Mouse (Mus musculus) heart, adult 2 months (tissue): ENCODE measurements around the gene Atp1a2. TPM values are rescaled to one million over a fixed set of nuclear protein-coding genes. Genes with fewer than 3 reads are reported as not detected.
A peak's percentile ranks its signal among the peaks of the same experiment; 100 is the strongest.

Experiments
- DNase-seq, 2 experiments: peaks; one replicate each; pipeline ENCODE4 v3.0.0; 2021
- H3K27ac ChIP-seq: fragments of 200-600 bp; 2 replicates; pipeline ENCODE4 v1.8.1; 2022
- H3K27me3 ChIP-seq: fragments of 200-500 bp; 2 replicates; pipeline ENCODE4 v1.6.1; 2012; ENCODE audit warnings: mild to moderate bottlenecking, low read length, inconsistent platforms, mixed read lengths; ENCODE audit not compliant: control insufficient read depth, insufficient read depth
- H3K36me3 ChIP-seq: fragments of 200-500 bp; 2 replicates; pipeline ENCODE4 v1.6.1; 2012; ENCODE audit warnings: low read length, inconsistent platforms; ENCODE audit not compliant: control insufficient read depth, insufficient read depth
- H3K4me1 ChIP-seq: fragments of 200-500 bp; 2 replicates; pipeline ENCODE4 v1.6.1; 2011; ENCODE audit warnings: low read length; ENCODE audit not compliant: control insufficient read depth, insufficient read depth
- H3K4me3 ChIP-seq: fragments of 200-600 bp; 2 replicates; pipeline ENCODE4 v1.8.1; 2022
- H3K79me2 ChIP-seq: fragments of 200-500 bp; replicated peaks from 2 replicates; pipeline ENCODE4 v1.6.1; 2012; ENCODE audit warnings: mild to moderate bottlenecking, inconsistent platforms, low read length, moderate library complexity, mixed read lengths; ENCODE audit not compliant: control insufficient read depth, insufficient read depth
- H3K9ac ChIP-seq: fragments of 200-500 bp; 2 replicates; pipeline ENCODE4 v1.6.1; 2012; ENCODE audit warnings: low read depth, mild to moderate bottlenecking, control low read depth, inconsistent platforms, low read length, mixed read lengths
- CTCF ChIP-seq: fragments of 200-600 bp; IDR thresholded peaks from 2 replicates; pipeline ENCODE4 v1.8.1; 2022; ENCODE audit warnings: antibody characterized with exemption, mild to moderate bottlenecking, moderate library complexity
- EP300 ChIP-seq: fragments of 200-500 bp; IDR thresholded peaks from 2 replicates; pipeline ENCODE4 v1.6.1; 2011; ENCODE audit warnings: low read depth, low read length, control low read depth; ENCODE audit not compliant: insufficient read depth
- POLR2A ChIP-seq: fragments of 200-500 bp; IDR thresholded peaks from 2 replicates; pipeline ENCODE4 v1.6.1; 2011; ENCODE audit warnings: mild to moderate bottlenecking, low read depth, low read length, control low read depth; ENCODE audit not compliant: insufficient read depth
- WGBS: fragments of 180-500 bp; shearing (Covaris S2); methylation state at CpG from one replicate; pipeline ENCODE4 v1.1.7; 2018; 5-methylcytosine and 5-hydroxymethylcytosine counted together
- intact Hi-C: fragments of 180-260 bp; cut with DNase I; formaldehyde crosslinking; loops from one replicate; pipeline ENCODE4 v1.15.1; 2025
- polyA plus RNA-seq: library from polyadenylated mRNA; depleted of rRNA; stranded (reverse); fragments of >200 nt; gene quantifications from 2 replicates; pipeline ENCODE4 v1.2.3, GENCODE M21; 2012
- total RNA-seq, 2 experiments: library from RNA; stranded (reverse); gene quantifications; 2 replicates each; pipeline ENCODE4 v1.2.3; 2021

Atp1a2 gene
- total and polyA plus RNA-seq, 3 experiments: 319 to 588 (median 462) TPM

DNA sequence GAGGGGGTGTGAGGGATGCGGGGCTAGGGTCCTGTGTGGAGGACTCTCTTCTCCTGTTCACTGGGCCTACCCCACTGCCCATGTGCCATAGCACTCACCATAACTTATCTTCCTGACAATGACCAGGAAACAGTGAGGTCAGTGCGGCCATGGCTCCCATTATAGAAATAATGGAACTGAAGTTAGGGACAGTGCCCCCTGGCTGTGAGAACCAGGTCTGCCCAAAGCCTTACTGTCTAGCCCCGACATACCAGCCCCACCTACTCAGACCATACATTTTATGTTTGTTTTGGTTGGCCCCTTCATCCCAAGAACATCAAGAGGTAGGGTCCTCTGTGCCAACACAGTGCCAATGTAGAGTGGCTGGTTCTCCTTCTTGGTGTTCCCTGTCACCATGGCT is 7.8 kb upstream of the Atp1a2 start:
- Histone ChIP-seq H3K4me3 (no peak overlapping the region), H3K36me3 (no peaks in the 10 kb centered on the region), H3K4me1 (peaks cover 7% of the 10 kb centered on the region), H3K79me2 (no peaks in the 10 kb centered on the region), H3K9ac (no peak overlapping the region), H3K27me3 (no peaks in the 10 kb centered on the region), H3K27ac (no peak overlapping the region; the same call in 1 of the 2 replicates)
- WGBS: 66% methylated on average over 3 of the region's 3 CpGs
- no peak for TF ChIP-seq EP300
- peak; percentile 49 for TF ChIP-seq CTCF
- no peak for TF ChIP-seq POLR2A
- no peak for DNase-seq
- intact Hi-C loops: loop anchor here (5.0 kb wide), 1 partner anchor 58 kb away; no protein-coding TSS in a partner anchor

DNA sequence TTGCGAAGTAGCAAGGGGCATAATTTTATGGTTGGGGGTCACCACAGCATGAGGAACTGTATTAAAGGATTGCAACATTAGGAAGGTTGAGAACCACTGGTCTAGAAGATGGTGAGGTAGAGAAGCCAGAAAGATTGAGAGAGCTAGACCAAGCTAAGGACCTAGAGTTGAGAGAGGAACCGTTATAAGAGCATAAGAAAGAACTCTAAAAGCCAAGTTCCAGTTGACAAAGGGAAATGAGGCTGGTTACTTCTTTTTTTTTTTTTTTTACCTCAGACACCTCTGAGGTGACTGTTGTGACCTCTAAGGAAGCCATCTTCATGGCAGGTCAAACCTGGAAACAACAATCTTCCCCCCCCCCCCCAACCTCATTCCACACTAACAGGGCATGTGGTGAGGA is 7.3 kb upstream of the Atp1a2 start:
- no peak overlapping the region for H3K9ac ChIP-seq
- WGBS: 92% methylated on average over 2 of the region's 2 CpGs
- intact Hi-C loops: loop anchor here (5.0 kb wide), 1 partner anchor 58 kb away; no protein-coding TSS in a partner anchor
- H3K79me2 ChIP-seq: no peaks in the 10 kb centered on the region
- H3K4me3 ChIP-seq: no peak overlapping the region
- peaks cover 9% of the 10 kb centered on the region for H3K4me1 ChIP-seq
- H3K27me3 ChIP-seq: no peaks in the 10 kb centered on the region
- H3K36me3 ChIP-seq: no peaks in the 10 kb centered on the region
- H3K27ac ChIP-seq: no peak overlapping the region
- DNase-seq: no peak
- TF ChIP-seq POLR2A (no peak), EP300 (no peak), CTCF (no peak)

DNA sequence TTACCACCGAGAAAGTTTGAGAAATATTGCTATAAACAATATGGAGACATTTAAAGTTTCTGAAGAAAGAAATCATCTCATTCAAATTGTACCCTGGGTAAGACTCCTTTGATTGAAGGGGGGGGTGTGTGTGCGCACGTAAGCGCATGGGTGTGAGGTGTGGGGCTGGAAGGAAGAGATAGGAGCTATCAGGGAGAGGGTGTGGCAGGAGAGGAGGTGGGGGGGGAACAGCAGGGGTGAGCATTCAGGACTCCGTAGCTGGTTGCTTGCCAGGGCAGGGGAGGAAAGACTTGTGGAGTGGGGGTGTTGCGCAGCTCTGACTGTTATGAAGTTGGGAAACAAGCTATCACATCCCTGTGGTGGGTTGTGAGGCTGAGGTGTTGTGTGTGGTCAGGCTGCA is 6.6 kb upstream of the Atp1a2 start:
- Histone ChIP-seq H3K9ac (no peak overlapping the region), H3K27me3 (no peaks in the 10 kb centered on the region), H3K36me3 (no peaks in the 10 kb centered on the region), H3K4me3 (no peak overlapping the region), H3K27ac (no peak overlapping the region), H3K4me1 (peaks cover 9% of the 10 kb centered on the region), H3K79me2 (no peaks in the 10 kb centered on the region)
- DNase-seq: no peak
- TF ChIP-seq CTCF (no peak), EP300 (no peak)
- intact Hi-C loops: no loop called here
- 61% methylated on average over 6 of the region's 6 CpGs for WGBS

DNA sequence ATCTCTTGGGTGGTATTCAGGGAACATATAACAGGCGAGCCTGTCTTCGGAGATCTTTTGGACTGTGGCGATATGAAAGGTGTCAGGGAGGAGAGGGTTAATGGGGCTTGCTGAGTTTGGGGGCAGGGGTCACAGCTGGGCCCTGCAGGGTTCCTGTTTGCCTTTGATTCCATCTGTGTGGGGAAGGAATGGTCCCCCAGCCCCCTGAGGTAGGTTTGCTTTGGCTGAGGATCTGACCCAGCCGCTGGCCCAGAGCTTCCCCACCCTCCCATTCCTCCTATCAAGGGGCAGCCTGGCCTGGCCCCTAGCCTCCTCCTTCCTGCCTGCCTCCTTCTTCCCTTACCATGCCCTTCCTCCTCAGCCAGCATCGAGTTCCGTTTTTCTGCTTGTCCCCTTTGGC is 5.0 kb upstream of the Atp1a2 start:
- whole genome bisulfite sequencing: 55% methylated on average over 6 of the region's 6 CpGs
- H3K4me3 ChIP-seq: no peak overlapping the region
- no peaks in the 10 kb centered on the region for H3K27me3 ChIP-seq
- peaks cover 11% of the 10 kb centered on the region for H3K4me1 ChIP-seq
- H3K36me3 ChIP-seq: no peaks in the 10 kb centered on the region
- no peaks in the 10 kb centered on the region for H3K79me2 ChIP-seq
- no peak for DNase-seq
- no peak overlapping the region for H3K27ac ChIP-seq
- no peak overlapping the region for H3K9ac ChIP-seq
- intact Hi-C loops: no loop called here
- TF ChIP-seq EP300 (no peak), POLR2A (no peak), CTCF (no peak)

DNA sequence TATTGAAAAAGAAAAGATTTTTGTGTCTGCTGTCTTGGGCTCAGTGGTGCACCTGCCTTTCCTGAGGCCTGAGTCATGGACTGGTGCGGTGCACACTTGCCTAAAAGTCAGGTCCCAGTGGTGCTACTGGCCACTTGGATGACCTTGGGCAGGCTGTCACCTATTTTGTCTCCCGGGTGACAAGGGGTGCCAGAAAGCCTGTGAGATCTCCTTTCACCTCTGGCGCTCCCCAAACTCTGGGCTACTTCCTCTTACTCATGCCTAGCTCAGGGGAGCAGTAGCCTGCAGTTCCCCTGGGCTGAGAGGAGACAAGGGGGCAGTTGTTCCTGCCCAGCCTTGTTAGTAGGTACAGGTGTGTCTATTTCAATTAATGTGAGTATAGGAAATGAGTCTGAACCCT is 4.4 kb upstream of the Atp1a2 start:
- no peaks in the 10 kb centered on the region for H3K27me3 ChIP-seq
- intact Hi-C loops: no loop called here
- DNase-seq: no peak
- no peaks in the 10 kb centered on the region for H3K79me2 ChIP-seq
- H3K9ac ChIP-seq: no peak overlapping the region
- 69% methylated on average over 3 of the region's 3 CpGs for WGBS
- no peak overlapping the region for H3K4me3 ChIP-seq
- H3K4me1 ChIP-seq: peaks cover 11% of the 10 kb centered on the region
- H3K27ac ChIP-seq: no peak overlapping the region
- TF ChIP-seq EP300: no peak
- no peak for TF ChIP-seq CTCF
- no peak for TF ChIP-seq POLR2A
- no peaks in the 10 kb centered on the region for H3K36me3 ChIP-seq

DNA sequence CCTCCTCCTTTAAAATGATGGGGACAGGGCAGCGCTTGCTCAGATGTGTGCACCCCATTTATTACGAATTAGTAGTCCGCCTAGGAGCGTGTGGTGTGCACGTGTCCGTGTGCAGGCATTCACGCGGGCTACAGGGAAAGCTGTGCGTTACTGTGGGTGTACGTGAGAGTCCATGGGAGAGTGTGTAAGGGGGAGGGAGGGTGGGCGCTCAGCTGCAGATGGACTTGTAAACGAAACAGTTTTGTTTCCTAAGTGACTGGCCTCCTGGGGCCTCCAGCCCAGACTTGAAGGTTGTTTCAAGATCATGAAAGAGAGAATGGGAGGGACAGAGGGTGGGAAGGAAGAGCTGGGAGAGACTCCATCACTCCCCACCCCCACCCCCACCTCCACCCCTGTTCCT is 3.3 kb upstream of the Atp1a2 start:
- TF ChIP-seq EP300: no peak
- no peak for TF ChIP-seq CTCF
- TF ChIP-seq POLR2A: no peak
- peak in 1 of 2 experiments; percentile 36 for DNase-seq
- Histone ChIP-seq H3K27me3 (no peaks in the 10 kb centered on the region), H3K79me2 (no peaks in the 10 kb centered on the region), H3K9ac (no peak overlapping the region), H3K4me1 (peaks cover 9% of the 10 kb centered on the region), H3K27ac (peak overlapping the region; percentile 83), H3K36me3 (no peaks in the 10 kb centered on the region), H3K4me3 (no peak overlapping the region)
- intact Hi-C loops: no loop called here
- 66% methylated on average over 12 of the region's 12 CpGs for WGBS

DNA sequence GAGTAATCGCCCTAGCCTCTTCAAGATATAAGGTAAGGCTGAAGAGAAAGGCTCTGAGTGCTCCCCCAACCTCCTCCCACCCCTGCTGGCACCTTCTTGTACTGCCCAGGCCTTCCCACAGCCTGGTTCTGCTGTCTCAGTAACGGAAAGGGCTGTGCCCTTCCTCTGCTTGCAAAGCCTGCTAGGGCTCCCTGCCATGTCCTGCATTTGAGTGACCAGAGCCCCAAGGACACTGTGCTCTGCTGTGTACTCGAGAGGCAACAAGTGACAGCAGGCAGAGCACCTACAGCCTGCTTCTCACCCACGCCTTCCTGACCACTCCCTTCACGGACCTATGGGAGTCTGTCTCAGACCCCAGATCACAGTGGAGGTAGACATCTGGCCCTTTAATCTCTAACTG is 2.4 kb upstream of the Atp1a2 start:
- Histone ChIP-seq H3K4me1 (peaks cover 9% of the 10 kb centered on the region), H3K79me2 (no peaks in the 10 kb centered on the region), H3K27me3 (no peaks in the 10 kb centered on the region), H3K36me3 (no peaks in the 10 kb centered on the region), H3K27ac (peak overlapping the region; percentile 83), H3K4me3 (no peak overlapping the region), H3K9ac (peak overlapping the region; percentile 23)
- intact Hi-C loops: no loop called here
- 40% methylated on average over 5 of the region's 5 CpGs for WGBS
- peak; percentile 63 to 73 for DNase-seq
- TF ChIP-seq POLR2A: 0 out of 2 replicates have a peak, but pooled peaks have one; percentile 37
- peak; percentile 75; the same call in 1 of the 2 replicates for TF ChIP-seq EP300
- peak; percentile 55 for TF ChIP-seq CTCF
